Mouse (Mus musculus) c-Kit-negative CD71-positive TER-119-positive erythroid progenitor cells, embryonic 14.5 days (primary cell): ENCODE data around the gene Nrxn3.

ENCODE experiments used
- DNase-seq: peaks from one replicate; pipeline ENCODE4 v3.0.0-alpha.2; 2013; ENCODE audit warnings: low read depth, low spot score

Gene Nrxn3

GRCm38 (mm10) chr12:89179970-89180666 is 457.4 kb downstream of the Nrxn3 start:
- DNase-seq = no peak

GRCm38 (mm10) chr12:89181157-89181561 is 458.5 kb downstream of the Nrxn3 start:
- DNase-seq = no peak

- DNase-seq = no peak
Observed at GRCm38 (mm10) chr12:89198764-89199525, 476.3 kb downstream of the Nrxn3 start.

- no peak for DNase-seq
Observed at GRCm38 (mm10) chr12:89211608-89212007, 488.9 kb downstream of the Nrxn3 start.

- DNase-seq = no peak
Observed at GRCm38 (mm10) chr12:89239826-89240225, 517.1 kb downstream of the Nrxn3 start.

GRCm38 (mm10) chr12:89241554-89241953 is 518.9 kb downstream of the Nrxn3 start:
- DNase-seq = no peak

- no peak for DNase-seq
Observed at GRCm38 (mm10) chr12:89242476-89242875, 519.8 kb downstream of the Nrxn3 start.

- no peak for DNase-seq
Observed at GRCm38 (mm10) chr12:89255275-89255892, 532.7 kb downstream of the Nrxn3 start.

- no peak for DNase-seq
Observed at GRCm38 (mm10) chr12:89258879-89259278, 536.2 kb downstream of the Nrxn3 start.

- no peak for DNase-seq
Observed at GRCm38 (mm10) chr12:89260076-89260475, 537.4 kb downstream of the Nrxn3 start.

GRCm38 (mm10) chr12:89262261-89262660 is 539.6 kb downstream of the Nrxn3 start:
- no peak for DNase-seq

GRCm38 (mm10) chr12:89282362-89283343 is 560.0 kb downstream of the Nrxn3 start:
- DNase-seq = no peak

- DNase-seq = no peak
Observed at GRCm38 (mm10) chr12:89284412-89284811, 561.7 kb downstream of the Nrxn3 start.

GRCm38 (mm10) chr12:89287037-89287436 is 564.4 kb downstream of the Nrxn3 start:
- DNase-seq = no peak

- no peak for DNase-seq
Observed at GRCm38 (mm10) chr12:89289589-89290274, 567.1 kb downstream of the Nrxn3 start.

- no peak for DNase-seq
Observed at GRCm38 (mm10) chr12:89290736-89291574, 568.3 kb downstream of the Nrxn3 start.

GRCm38 (mm10) chr12:89302011-89302410 is 579.3 kb downstream of the Nrxn3 start:
- peak; percentile 15 for DNase-seq

GRCm38 (mm10) chr12:89310200-89310599 is 587.5 kb downstream of the Nrxn3 start:
- no peak for DNase-seq

GRCm38 (mm10) chr12:89312586-89312985 is 589.9 kb downstream of the Nrxn3 start:
- no peak for DNase-seq
